In the genomic region with DNA sequence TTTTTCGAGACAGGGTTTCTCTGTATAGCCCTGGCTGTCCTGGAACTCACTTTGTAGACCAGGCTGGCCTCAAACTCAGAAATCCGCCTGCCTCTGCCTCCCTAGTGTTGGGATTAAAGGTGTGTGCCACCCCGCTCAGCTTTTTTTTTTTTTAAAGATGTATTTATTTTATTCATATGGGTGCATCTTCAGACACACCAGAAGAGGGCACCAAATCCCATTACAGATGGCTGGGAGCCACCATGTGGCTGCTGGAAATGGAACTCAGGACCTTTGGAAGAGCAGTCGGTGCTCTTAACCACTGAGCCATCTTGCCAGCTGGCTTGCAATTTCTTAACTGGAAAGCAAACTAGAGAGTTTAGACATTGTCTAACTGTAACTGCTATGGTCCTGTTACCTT, we compare ENCODE assay signal across 21 mouse cellular contexts. TPM values are rescaled to one million over a fixed set of nuclear protein-coding genes. Genes with fewer than 3 reads are reported as not detected.
"Had no signal": no experiment of that assay in that cellular context is flagged by ENCODE, and none has a peak within 500 bp of the region (broad histone marks: within the 10 kb centered on the region; RNA-seq: fewer than 3 reads in every experiment).

No protein-coding gene starts in this region.

RNA-seq across cellular contexts. Expression of gene Maats1, which starts 3.9 kb away (rescaled TPM):
- total RNA-seq: megakaryocyte progenitor cell, adult 5-6 weeks had no signal
- polyA plus RNA-seq: stomach, embryonic 14.5 days had no signal

RNA-seq across cellular contexts. Expression of gene Gm21987, which starts 8.8 kb away (rescaled TPM):
- total RNA-seq: layer of hippocampus, adult 18-20 months; left cerebral cortex, adult 18-20 months; left cerebral cortex, postnatal 10 days; left cerebral cortex, postnatal 36 days; megakaryocyte progenitor cell, adult 5-6 weeks; megakaryocyte-erythroid progenitor cell, adult 5-6 weeks; midbrain, postnatal 0 days had no signal
- polyA plus RNA-seq: kidney, embryonic 16.5 days; limb, embryonic 11.5 days; limb, embryonic 14.5 days; liver, embryonic 11.5 days; liver, embryonic 15.5 days; lung, adult 2 months; midbrain, embryonic 11.5 days; midbrain, embryonic 14.5 days; midbrain, postnatal 0 days; neural tube, embryonic 11.5 days; neural tube, embryonic 14.5 days; stomach, embryonic 14.5 days; thymus, postnatal 0 days had no signal

RNA-seq across cellular contexts. Expression of gene Nr1i2, which starts 43.5 kb away (rescaled TPM):
- total RNA-seq: layer of hippocampus, adult 18-20 months; layer of hippocampus, postnatal 25 days; left cerebral cortex, adult 18-20 months; left cerebral cortex, postnatal 10 days; left cerebral cortex, postnatal 36 days; megakaryocyte progenitor cell, adult 5-6 weeks; megakaryocyte-erythroid progenitor cell, adult 5-6 weeks; midbrain, postnatal 0 days had no signal
- polyA plus RNA-seq: limb, embryonic 11.5 days; lung, embryonic 16.5 days; midbrain, embryonic 11.5 days; midbrain, embryonic 14.5 days; midbrain, postnatal 0 days; neural tube, embryonic 11.5 days; neural tube, embryonic 14.5 days; thymus, postnatal 0 days had no signal
